Mouse (Mus musculus) R1 (cell line): Measurements from ENCODE around the gene Slc22a7.

Source experiments
- DNase-seq: peaks from one replicate; pipeline ENCODE4 v3.0.0-alpha.2; 2018; ENCODE audit warnings: low read depth, low spot score

Gene Slc22a7

GRCm38 (mm10) chr17:46436672-46437366, 1.4 kb downstream of the Slc22a7 start:
- no peak for DNase-seq

- peak; percentile 66 for DNase-seq
These were observed 4.6 kb downstream of the Slc22a7 start for GRCm38 (mm10) chr17:46433627-46434026.

DNA sequence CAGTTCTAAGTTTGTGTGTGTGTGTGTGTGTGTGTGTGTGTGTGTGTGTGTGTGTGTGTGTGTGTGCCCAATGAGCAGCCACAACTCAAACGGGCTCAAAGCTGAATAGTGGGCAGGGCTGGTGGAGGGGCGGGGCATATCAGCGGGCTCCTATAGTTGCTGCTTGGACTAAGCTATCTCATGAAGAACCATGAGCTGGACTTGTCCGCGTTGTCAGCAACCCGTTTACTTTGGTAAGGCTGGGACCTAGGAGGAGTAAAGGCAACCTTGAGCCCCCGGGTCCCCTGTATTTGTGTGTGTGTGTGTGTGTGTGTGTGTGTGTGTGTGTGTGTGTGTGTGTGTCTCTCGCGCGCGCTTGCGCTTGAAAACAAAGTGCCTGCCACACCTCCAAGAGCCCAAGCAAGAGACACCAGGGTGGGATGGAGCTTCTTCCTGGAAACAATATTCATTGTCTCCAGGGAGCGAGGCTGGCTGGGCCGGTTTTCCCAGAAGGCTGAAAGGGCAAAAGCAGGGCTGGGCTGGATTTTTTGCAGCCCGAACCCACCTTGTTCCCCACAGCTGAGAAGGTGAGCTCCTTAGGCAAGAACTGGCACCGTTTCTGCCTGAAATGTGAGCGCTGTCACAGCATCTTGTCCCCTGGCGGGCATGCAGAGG, 9.4 kb downstream of the Slc22a7 start, which contains the start of gene Crip3:
Gene Crip3, plus strand, starts transcription at position 166 of the 654 bp plus-strand sequence.
- DNase-seq, result peak; percentile 64

DNA sequence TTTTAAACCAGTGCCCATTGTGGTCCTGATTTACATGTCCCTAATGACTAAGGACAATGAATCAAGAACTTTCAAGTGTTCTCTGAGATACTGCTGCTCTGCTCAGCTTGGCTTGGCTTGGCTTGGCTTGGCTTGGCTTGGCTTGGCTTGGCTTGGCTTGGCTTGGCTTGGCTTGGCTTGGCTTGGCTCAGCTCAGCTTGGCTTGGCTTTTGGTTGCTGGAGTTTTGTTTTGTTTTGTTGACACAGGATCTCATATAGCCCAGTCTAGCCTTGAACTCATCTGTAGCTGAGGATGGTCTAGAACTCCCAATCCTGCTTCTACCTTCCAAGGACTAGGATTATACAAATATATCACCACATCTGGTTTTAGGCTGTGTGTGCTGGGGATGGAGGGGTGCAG, 11.8 kb downstream of the Slc22a7 start:
- no peak for DNase-seq

DNA sequence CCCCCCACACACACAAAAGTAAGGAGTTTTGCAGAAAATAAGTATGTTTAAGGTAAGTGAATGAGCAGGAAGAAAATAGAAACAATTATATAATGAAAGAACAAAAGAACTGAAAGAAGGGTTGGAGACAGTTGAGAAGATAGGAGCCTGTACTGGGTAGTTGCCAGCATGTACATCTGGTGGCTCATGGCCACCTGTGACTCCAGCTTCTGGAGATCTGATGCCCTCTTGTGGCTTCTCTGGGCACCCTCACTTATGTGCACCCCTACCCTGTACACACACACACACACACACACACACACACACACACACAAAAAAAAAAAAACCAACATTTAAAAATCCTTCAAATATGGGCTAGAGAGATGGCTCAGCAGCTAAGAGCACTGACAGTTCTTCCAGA, 18.5 kb downstream of the Slc22a7 start:
- peak; percentile 41 for DNase-seq

DNA sequence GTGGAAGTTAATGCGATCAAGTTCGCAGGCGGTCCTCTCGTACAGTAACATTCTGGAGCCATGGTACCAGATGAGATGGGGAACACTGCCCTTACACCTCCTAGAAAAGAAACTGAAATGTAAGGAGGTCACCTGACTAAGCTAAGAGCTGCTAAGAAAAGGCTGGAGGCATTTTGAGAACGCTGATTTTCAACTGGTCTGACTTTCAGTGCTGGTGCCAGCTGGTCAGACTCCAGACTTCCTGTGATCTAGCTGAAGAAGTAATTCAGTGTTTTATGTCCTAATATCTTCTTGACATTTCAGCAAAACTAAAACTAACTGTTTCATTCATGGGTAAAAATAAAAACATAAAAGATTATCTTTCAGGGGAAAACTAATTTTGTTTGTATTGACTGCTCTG, 19.6 kb downstream of the Slc22a7 start:
- DNase-seq, result no peak

- DNase-seq, result peak; percentile 29
These were observed 29.8 kb downstream of the Slc22a7 start for GRCm38 (mm10) chr17:46408478-46408877.

- no peak for DNase-seq
These were observed 43.6 kb downstream of the Slc22a7 start for GRCm38 (mm10) chr17:46394631-46395030.

- DNase-seq, result peak; percentile 46
These were observed 45.2 kb downstream of the Slc22a7 start for GRCm38 (mm10) chr17:46393012-46393411.

DNA sequence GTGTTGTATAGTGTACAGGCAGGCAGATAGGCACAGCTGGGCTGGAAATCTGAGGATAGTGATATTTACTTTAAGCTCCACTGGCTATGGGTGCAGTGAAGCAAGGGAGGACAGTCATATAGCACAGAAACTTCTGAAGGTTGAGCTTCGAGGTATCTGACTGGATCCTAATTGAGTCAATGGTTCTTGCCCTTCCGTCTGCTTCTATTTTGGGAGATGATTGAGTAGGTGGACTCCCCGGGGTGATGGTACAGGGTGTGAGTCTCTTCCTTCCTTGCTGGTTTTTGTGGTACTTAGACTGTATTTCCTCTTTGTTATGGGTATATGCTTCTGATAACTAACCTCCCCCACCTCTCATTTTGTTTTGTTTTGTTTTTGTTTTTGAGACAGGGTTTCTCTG, 50.1 kb downstream of the Slc22a7 start:
- DNase-seq, result no peak

GRCm38 (mm10) chr17:46384061-46384801, 54.0 kb downstream of the Slc22a7 start:
- peak; percentile 33 for DNase-seq

DNA sequence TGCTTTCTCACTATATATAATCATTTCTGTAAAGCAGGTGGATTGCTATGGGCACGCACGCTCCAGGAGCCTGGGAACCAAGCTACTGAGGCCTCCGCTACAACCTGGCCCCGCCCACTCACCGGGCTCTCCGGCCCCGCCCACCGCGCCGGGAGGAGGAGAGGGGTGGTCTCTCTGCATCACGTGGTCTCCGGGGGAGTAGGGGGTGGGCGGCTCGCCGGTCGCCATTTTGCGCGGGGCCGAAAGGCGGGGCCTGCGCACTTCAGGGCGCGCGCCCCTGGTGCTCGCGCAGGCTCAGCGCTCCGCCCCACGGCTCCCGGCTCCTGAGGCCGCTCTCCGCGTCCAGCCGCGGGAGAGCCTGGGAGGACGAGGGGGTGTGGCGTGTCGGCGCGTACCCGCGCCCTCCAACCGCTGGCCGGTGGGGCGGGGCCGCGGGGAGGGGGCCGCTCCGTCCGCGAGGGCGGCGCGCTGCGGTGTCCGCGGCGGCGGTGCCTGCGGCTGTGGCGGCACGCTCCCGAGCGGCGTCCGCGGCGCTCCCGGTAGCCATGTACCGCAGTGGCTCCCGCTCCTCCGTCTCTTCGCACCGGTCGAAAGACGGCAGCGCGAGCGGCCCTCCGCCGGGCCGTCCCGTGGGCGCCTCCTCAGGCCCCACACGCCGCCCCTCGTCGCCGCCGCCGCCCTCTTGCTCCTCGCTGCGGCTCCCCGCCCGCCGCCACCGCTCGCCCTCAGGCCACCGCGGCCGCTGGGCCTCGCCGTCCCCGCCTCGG, 54.8 kb downstream of the Slc22a7 start, which contains the start of gene Zfp318:
Gene Zfp318, plus strand, starts transcription at position 438 of the 767 bp plus-strand sequence.
- peak; percentile 94 for DNase-seq
